Mouse (Mus musculus) midbrain, postnatal 0 days (tissue): ENCODE measurements around the gene Smad3. TPM values are rescaled to one million over a fixed set of nuclear protein-coding genes. Genes with fewer than 3 reads are reported as not detected.

Experiments
- ATAC-seq: fragments of 200-750 bp; cut with Nextera tagmentation; 2 replicates; pipeline ENCODE4 v1.8.0; 2017; ENCODE audit warnings: moderate number of reproducible peaks, mild to moderate bottlenecking, moderate TSS enrichment, moderate library complexity; ENCODE audit not compliant: low FRiP score
- DNase-seq: peaks from one replicate; pipeline ENCODE4 v3.0.0-alpha.2; 2015; ENCODE audit warnings: low spot score
- H3K27ac ChIP-seq: fragments of 300-500 bp; sonication (generic); 2 replicates; pipeline ENCODE4 v1.5.1; 2014; ENCODE audit warnings: low read depth, mild to moderate bottlenecking, low read length, mixed read lengths
- H3K27me3 ChIP-seq: fragments of 300-500 bp; sonication (generic); 2 replicates; pipeline ENCODE4 v1.6.1; 2014; ENCODE audit warnings: low read length, control low read depth, mixed read lengths; ENCODE audit not compliant: insufficient read depth
- H3K36me3 ChIP-seq: fragments of 300-500 bp; sonication (generic); 2 replicates; pipeline ENCODE4 v1.6.1; 2014; ENCODE audit warnings: low read length, control low read depth, mixed read lengths; ENCODE audit not compliant: insufficient read depth
- H3K4me1 ChIP-seq: fragments of 300-500 bp; sonication (generic); 2 replicates; pipeline ENCODE4 v1.6.1; 2014; ENCODE audit warnings: mild to moderate bottlenecking, control low read depth, antibody characterized with exemption, low read length, mixed read lengths; ENCODE audit not compliant: insufficient read depth
- H3K4me2 ChIP-seq: fragments of 300-500 bp; sonication (generic); 2 replicates; pipeline ENCODE4 v1.6.1; 2014; ENCODE audit warnings: low read depth, mild to moderate bottlenecking, low read length, mixed read lengths; ENCODE audit not compliant: poor library complexity, severe bottlenecking
- H3K4me3 ChIP-seq: fragments of 300-500 bp; sonication (generic); 2 replicates; pipeline ENCODE4 v1.5.1; 2014; ENCODE audit warnings: low read depth, mild to moderate bottlenecking, low read length, moderate library complexity
- H3K9ac ChIP-seq: fragments of 300-500 bp; sonication (generic); replicated peaks from 2 replicates; pipeline ENCODE4 v1.6.1; 2014; ENCODE audit warnings: mild to moderate bottlenecking, low read length, moderate library complexity, mixed read lengths; ENCODE audit not compliant: poor library complexity, severe bottlenecking
- H3K9me3 ChIP-seq: fragments of 300-500 bp; sonication (generic); 2 replicates; pipeline ENCODE4 v1.6.1; 2016; ENCODE audit warnings: low read length, control low read depth
- CTCF ChIP-seq: IDR thresholded peaks from 2 replicates; pipeline ENCODE4 v1.5.1; 2016; ENCODE audit warnings: antibody characterized with exemption, mild to moderate bottlenecking
- WGBS: fragments of 180-500 bp; shearing (Covaris S2); extraction: QIAGEN DNeasy Blood & Tissue Kit; methylation state at CpG from one replicate; pipeline ENCODE4 v1.1.7; 2014; 5-methylcytosine and 5-hydroxymethylcytosine counted together
- polyA plus RNA-seq: library from polyadenylated mRNA; unstranded; fragments of >200 nt; fragmentation: Nextera tagmentation; extraction: Ambion mirVana; gene quantifications from 2 replicates; pipeline ENCODE4 v1.2.1, GENCODE M21; 2015
- total RNA-seq: library from RNA; depleted of rRNA; stranded (reverse); fragments of >200 nt; gene quantifications from 2 replicates; pipeline ENCODE4 v1.2.3, GENCODE M21; 2014

The Smad3 gene
- total and polyA plus RNA-seq, 2 experiments from 2014 or later = 4.0 to 20.6 TPM

DNA sequence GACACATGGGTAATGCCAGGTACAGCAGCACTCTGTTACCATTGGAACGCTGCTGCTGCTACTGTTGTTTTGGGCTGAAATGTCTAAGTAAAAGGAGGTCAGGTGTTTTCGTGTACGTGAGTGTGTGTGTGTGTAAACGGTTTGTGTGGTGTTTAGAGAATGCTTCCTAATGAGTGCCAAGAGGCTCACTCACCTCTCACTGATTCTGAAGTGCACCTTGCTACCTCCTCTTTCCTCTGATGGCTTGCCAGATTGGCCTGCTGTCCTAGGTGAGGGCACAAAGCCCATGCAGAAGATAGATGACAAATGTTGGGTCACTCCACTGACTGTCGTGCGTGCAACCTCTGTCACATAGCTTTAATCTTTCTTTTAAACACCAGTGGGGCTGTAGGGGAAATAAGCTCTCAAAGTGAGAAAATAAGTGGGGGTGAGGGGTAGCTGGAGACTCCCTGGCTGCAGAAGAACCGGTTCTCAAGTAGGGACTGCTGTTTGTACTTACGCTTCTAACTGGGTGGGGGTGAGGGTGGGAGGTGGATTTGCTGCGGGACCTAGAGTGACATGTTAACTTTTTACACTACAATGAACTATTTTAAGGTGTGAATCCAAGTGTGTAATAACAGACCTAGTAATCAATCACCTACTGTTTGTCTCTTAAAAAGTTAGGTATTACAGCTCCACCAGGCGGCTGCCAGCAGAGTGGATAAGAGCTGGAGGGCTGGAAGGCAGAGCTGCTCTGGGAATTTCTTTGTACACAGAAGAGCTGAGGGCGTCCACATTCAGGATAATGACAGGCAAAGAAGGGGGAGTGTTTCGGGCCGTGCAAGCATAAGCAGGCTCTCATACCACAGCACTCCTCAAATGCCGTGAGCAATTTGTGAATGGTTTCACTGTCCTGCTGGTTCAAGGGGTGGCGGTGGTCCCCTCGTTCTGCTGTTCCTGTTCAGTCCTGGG, 145.0 kb downstream of the Smad3 start:
- Histone ChIP-seq H3K27me3 (no peaks in the 10 kb centered on the region), H3K4me2 (no peak overlapping the region), H3K36me3 (0 out of 2 replicates have a peak, but pooled peaks cover 6% of the 10 kb centered on the region), H3K4me1 (0 out of 2 replicates have a peak, but pooled peaks cover 3% of the 10 kb centered on the region), H3K9me3 (no peaks in the 10 kb centered on the region), H3K4me3 (no peak overlapping the region), H3K9ac (no peak overlapping the region), H3K27ac (no peak overlapping the region)
- TF ChIP-seq CTCF = peak; percentile 69
- ATAC-seq (peak; percentile 65; the same call in 1 of the 2 replicates), DNase-seq (peak; percentile 71)
- WGBS = 47% methylated on average over 16 of the region's 16 CpGs

DNA sequence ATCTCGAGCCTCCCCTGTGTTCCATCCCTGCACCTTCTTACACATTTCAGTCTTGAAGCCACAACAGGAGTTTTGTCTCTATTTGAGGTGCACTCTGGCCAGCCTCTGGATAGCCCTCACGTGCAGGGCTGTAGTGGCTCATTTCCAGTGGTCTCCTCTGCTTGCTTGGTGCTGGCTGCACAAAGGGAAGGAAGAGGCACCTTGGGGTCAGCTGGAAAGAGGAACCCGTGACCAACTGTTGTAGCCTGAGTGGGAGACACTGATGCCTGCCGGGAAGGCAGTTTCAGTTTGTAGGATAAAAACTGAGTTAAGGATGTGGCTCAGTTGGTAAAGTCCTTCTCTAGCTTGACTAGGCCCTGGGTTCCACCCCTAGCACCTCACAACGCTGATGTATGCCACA, 145.8 kb downstream of the Smad3 start:
- ATAC-seq = no peak
- no peak overlapping the region for H3K9ac ChIP-seq
- no peak for TF ChIP-seq CTCF
- no peak for DNase-seq
- no peaks in the 10 kb centered on the region for H3K27me3 ChIP-seq
- H3K9me3 ChIP-seq = no peaks in the 10 kb centered on the region
- no peak overlapping the region for H3K4me2 ChIP-seq
- 0 out of 2 replicates have a peak, but pooled peaks cover 3% of the 10 kb centered on the region for H3K4me1 ChIP-seq
- no peak overlapping the region for H3K4me3 ChIP-seq
- H3K36me3 ChIP-seq = 0 out of 2 replicates have a peak, but pooled peaks cover 4% of the 10 kb centered on the region
- H3K27ac ChIP-seq = no peak overlapping the region
- 74% methylated on average over 5 of the region's 5 CpGs for WGBS

DNA sequence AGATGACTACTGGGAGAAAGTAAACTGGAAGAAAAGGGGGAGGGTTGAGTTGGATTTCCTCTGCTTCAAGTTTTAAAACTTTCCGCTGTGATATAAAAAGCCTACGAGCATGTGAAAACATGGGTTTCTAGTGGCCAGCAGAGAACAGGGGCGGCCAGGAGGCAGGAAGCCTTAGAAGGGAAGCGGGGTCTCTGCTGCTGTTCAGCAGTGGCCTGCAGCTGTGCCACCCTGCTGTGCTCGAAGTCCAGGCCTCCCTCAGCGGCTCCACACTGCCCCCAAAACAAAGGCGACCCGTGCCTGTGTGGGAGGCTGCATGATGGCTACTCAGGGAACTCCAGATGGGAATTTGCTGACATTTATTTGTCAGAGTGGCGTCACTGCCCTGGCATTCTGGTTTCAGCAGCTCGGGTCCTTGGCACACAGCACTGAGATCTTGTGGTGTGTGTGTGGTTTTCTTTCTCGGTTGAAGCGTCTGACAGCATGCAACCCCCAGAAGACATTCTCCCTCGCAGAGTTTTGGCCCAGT, 146.9 kb downstream of the Smad3 start:
- Histone ChIP-seq H3K27me3 (no peaks in the 10 kb centered on the region), H3K36me3 (no peaks in the 10 kb centered on the region), H3K27ac (no peak overlapping the region), H3K4me3 (no peak overlapping the region), H3K4me2 (no peak overlapping the region), H3K9ac (no peak overlapping the region), H3K4me1 (0 out of 2 replicates have a peak, but pooled peaks cover 3% of the 10 kb centered on the region), H3K9me3 (no peaks in the 10 kb centered on the region)
- ATAC-seq (no peak), DNase-seq (peak; percentile 39)
- no peak for TF ChIP-seq CTCF
- 18% methylated on average over 13 of the region's 13 CpGs for WGBS

DNA sequence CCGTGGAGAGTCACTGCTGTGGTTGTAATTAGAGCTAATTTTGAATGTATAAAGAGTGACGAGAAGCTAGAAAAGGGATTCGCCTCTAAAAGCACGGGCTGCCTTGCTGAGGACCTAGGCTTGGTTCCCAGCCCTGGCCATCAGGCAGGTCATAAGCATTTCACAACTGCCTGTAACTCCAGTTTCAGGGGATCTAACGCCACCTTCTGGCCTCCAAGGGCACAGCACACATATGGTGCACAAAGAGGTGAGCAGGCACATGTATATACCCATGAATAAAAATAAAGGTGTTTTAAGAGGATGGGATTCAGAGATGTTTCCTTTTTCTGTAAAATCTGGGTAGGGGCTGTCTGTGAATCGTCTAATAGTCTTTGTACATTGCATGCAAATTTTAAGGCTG, 147.6 kb downstream of the Smad3 start:
- no peak for ATAC-seq
- WGBS = 89% methylated on average over 6 of the region's 6 CpGs

DNA sequence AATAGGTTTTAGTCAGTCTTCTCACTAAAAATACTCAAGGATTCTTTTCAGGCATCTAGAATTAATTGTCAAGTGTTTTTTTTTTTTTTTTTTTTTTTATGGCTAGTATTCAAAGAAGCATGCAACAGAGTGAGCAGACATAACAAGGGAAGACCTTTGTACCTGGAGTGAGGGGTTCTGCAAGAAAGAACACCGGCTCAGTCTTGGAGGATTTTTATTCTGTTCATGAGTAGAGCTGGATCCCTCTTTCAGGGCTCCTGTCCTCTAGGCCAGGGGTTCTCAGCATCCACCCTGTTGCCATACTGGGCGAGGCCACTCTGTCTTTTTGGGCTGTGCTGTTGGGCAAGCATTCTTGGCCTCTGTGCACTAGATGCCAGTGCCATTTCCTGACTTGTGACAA, 148.0 kb downstream of the Smad3 start:
- Histone ChIP-seq H3K4me2 (no peak overlapping the region), H3K9ac (no peak overlapping the region), H3K4me3 (no peak overlapping the region), H3K9me3 (no peaks in the 10 kb centered on the region), H3K27ac (no peak overlapping the region), H3K27me3 (no peaks in the 10 kb centered on the region), H3K4me1 (0 out of 2 replicates have a peak, but pooled peaks cover 3% of the 10 kb centered on the region), H3K36me3 (no peaks in the 10 kb centered on the region)
- ATAC-seq (no peak), DNase-seq (no peak)
- WGBS = 100% methylated on average over 2 of the region's 2 CpGs
- TF ChIP-seq CTCF = no peak

More for the DNA sequence above, 147.6 kb downstream of the Smad3 start:
- 0 out of 2 replicates have a peak, but pooled peaks cover 3% of the 10 kb centered on the region for H3K4me1 ChIP-seq
- H3K36me3 ChIP-seq = no peaks in the 10 kb centered on the region
- H3K4me3 ChIP-seq = no peak overlapping the region
- H3K9me3 ChIP-seq = no peaks in the 10 kb centered on the region
- no peak overlapping the region for H3K27ac ChIP-seq
- DNase-seq = no peak
- no peaks in the 10 kb centered on the region for H3K27me3 ChIP-seq
- TF ChIP-seq CTCF = peak; percentile 35; the same call in 1 of the 2 replicates
- no peak overlapping the region for H3K4me2 ChIP-seq
- no peak overlapping the region for H3K9ac ChIP-seq

DNA sequence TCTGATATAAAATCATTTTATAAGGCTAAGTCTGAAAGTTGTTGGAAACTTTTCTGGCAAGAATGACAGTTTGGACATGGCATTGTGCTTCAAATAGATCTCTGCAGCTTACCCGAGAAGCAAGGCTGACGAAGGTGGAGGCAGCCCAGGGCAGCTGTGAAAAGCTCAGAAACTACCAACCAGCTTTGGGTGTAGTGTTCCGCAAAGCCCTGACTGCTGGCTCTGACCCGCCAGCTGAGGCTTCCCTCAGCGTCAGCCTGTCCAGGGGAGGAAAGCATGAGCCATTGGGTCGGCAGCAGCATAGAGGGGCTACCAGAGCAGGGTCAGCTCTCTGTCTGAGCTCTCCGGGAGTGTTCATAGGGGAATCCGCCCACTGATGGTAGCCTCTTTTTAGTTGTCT, 148.5 kb downstream of the Smad3 start:
- Histone ChIP-seq H3K27ac (no peak overlapping the region), H3K4me3 (no peak overlapping the region), H3K4me2 (no peak overlapping the region), H3K36me3 (no peaks in the 10 kb centered on the region), H3K9ac (no peak overlapping the region), H3K27me3 (no peaks in the 10 kb centered on the region), H3K9me3 (no peaks in the 10 kb centered on the region), H3K4me1 (peaks cover 4% of the 10 kb centered on the region; the same call in 1 of the 2 replicates)
- TF ChIP-seq CTCF = no peak
- ATAC-seq (no peak), DNase-seq (no peak)
- WGBS = 71% methylated on average over 8 of the region's 8 CpGs
